Mouse (Mus musculus): Measurements from ENCODE around the gene Bcl11a. TPM values are rescaled to one million over a fixed set of nuclear protein-coding genes. Genes with fewer than 3 reads are reported as not detected.

Bcl11a gene
- polyA plus RNA-seq, 1 experiment from 2014 or later, result 72.7 TPM

GRCm38 (mm10) chr11:24199560-24199959 lies 121.7 kb downstream of the Bcl11a start:
- ATAC-seq (ENCODE audit: insufficient read depth, low FRiP score, low TSS enrichment), result no peak
- Histone ChIP-seq H3K9ac (ENCODE audit: low read length) (no peak overlapping the region), H3K4me1 (ENCODE audit: control insufficient read depth, insufficient read depth, low read length) (peaks cover 10% of the 10 kb centered on the region; the same call in 1 of the 2 replicates)

DNA sequence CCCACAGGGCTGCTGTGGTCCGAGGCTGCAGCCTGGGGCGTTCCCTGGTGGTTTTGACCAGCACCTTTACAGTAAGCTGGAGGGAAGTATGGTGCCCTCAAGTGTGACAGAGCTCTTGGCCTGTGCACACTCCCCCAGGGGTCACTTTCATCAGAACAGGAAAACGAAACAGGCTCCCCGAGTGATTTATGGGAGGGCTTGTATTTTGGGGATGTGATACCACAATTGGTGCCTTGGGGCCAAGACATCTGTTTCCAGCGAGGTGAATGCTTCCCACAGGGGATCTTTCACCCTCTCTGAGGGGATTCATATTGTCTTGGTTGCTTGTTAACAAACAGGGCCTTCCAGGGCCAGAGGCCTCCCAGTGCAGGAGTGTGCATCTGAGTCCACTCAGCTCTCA lies 122.5 kb downstream of the Bcl11a start:
- Histone ChIP-seq H3K9me3 (ENCODE audit: control insufficient read depth, low read length) (no peaks in the 10 kb centered on the region), H3K36me3 (ENCODE audit: control insufficient read depth, insufficient read depth, low read length) (no peaks in the 10 kb centered on the region), H3K27me3 (ENCODE audit: control insufficient read depth, insufficient read depth, low read length) (no peaks in the 10 kb centered on the region), H3K4me2 (ENCODE audit: low read depth) (no peak overlapping the region), H3K27ac (ENCODE audit: low read depth, low read length) (no peak overlapping the region), H3K4me1 (ENCODE audit: control insufficient read depth, insufficient read depth, low read length) (peaks cover 10% of the 10 kb centered on the region; the same call in 1 of the 2 replicates), H3K9ac (ENCODE audit: low read length) (no peak overlapping the region), H3K4me3 (ENCODE audit: low read depth, low read length) (no peak overlapping the region)
- no peak for ATAC-seq (ENCODE audit: insufficient read depth, low FRiP score, low TSS enrichment)
- 47% methylated on average over 5 of the region's 5 CpGs for WGBS
- DNase-seq (ENCODE audit: low spot score), result no peak

More at GRCm38 (mm10) chr11:24199560-24199959, 121.7 kb downstream of the Bcl11a start:
- Histone ChIP-seq H3K4me2 (ENCODE audit: low read depth) (no peak overlapping the region), H3K4me3 (ENCODE audit: low read depth, low read length) (no peak overlapping the region), H3K27ac (ENCODE audit: low read depth, low read length) (no peak overlapping the region), H3K27me3 (ENCODE audit: control insufficient read depth, insufficient read depth, low read length) (no peaks in the 10 kb centered on the region), H3K9me3 (ENCODE audit: control insufficient read depth, low read length) (no peaks in the 10 kb centered on the region), H3K36me3 (ENCODE audit: control insufficient read depth, insufficient read depth, low read length) (no peaks in the 10 kb centered on the region)
- WGBS, result 92% methylated on average over 3 of the region's 3 CpGs
- DNase-seq (ENCODE audit: low spot score), result no peak

DNA sequence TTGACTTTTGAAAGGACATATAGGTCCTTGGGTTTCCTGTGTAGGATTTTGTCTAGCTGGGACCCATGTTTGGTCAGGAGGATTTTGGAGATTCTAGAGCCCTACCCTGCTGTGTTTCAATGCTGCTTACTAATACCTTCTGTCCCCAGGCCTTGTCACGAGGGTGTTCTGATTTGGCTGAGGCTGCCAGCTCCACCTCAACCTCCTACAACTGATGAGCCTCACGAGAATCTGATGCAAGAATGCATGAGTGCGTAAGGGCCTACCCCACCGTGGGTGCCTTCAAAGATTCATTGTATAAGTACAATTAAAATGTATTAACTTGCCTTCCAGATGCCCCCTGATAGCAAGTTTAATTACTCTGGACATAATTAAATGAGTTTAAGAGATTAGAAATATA lies 123.4 kb downstream of the Bcl11a start:
- no peak for ATAC-seq (ENCODE audit: insufficient read depth, low FRiP score, low TSS enrichment)
- DNase-seq (ENCODE audit: low spot score), result no peak
- H3K9me3 ChIP-seq (ENCODE audit: control insufficient read depth, low read length), result no peaks in the 10 kb centered on the region
- H3K9ac ChIP-seq (ENCODE audit: low read length), result no peak overlapping the region
- H3K4me3 ChIP-seq (ENCODE audit: low read depth, low read length), result no peak overlapping the region
- WGBS, result 81% methylated on average over 4 of the region's 4 CpGs
- H3K36me3 ChIP-seq (ENCODE audit: control insufficient read depth, insufficient read depth, low read length), result no peaks in the 10 kb centered on the region
- peaks cover 10% of the 10 kb centered on the region; the same call in 1 of the 2 replicates for H3K4me1 ChIP-seq (ENCODE audit: control insufficient read depth, insufficient read depth, low read length)
- H3K27ac ChIP-seq (ENCODE audit: low read depth, low read length), result no peak overlapping the region
- H3K27me3 ChIP-seq (ENCODE audit: control insufficient read depth, insufficient read depth, low read length), result no peaks in the 10 kb centered on the region
- no peak overlapping the region for H3K4me2 ChIP-seq (ENCODE audit: low read depth)

DNA sequence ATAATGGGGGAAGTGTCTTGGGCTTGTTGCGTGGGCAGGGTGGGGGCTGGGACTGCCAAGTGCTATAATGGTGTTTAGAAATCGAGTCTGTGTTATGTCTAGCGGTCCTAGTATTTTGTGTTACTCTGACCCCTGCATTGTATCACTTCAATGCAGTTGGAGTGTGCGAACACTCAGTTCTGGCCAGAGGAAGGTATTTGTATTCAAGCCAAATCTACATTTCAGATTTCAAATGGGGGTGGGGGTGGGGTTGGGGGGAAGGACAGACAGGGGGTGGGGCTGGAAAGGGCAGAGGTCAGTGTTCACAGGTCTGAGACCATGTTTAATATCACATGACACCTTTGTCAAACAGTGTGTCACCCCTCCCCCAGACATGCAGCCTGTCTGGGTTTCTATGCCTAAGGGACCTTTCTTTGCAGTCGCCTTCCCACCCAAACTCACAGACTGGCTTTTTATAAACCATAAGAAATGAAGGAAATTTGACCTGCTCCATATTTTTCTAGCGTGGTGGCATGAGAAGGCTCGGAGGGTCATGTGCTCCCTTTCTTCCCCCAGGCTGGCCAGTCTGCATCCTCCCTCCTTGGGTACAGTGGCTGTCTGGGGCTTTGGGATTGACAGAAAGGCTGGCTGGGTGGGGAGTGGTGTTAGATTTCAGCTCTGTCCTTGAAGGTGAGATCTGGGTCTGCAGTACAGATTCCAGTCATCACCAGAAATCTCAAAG lies 124.9 kb downstream of the Bcl11a start:
- H3K27me3 ChIP-seq (ENCODE audit: control insufficient read depth, insufficient read depth, low read length), result no peaks in the 10 kb centered on the region
- no peak overlapping the region for H3K4me2 ChIP-seq (ENCODE audit: low read depth)
- H3K36me3 ChIP-seq (ENCODE audit: control insufficient read depth, insufficient read depth, low read length), result no peaks in the 10 kb centered on the region
- DNase-seq (ENCODE audit: low spot score) (peak; percentile 31), ATAC-seq (ENCODE audit: insufficient read depth, low FRiP score, low TSS enrichment) (no peak)
- 32% methylated on average over 7 of the region's 7 CpGs for WGBS
- H3K27ac ChIP-seq (ENCODE audit: low read depth, low read length), result no peak overlapping the region
- H3K4me3 ChIP-seq (ENCODE audit: low read depth, low read length), result no peak overlapping the region
- H3K4me1 ChIP-seq (ENCODE audit: control insufficient read depth, insufficient read depth, low read length), result peaks cover 7% of the 10 kb centered on the region; the same call in 1 of the 2 replicates
- H3K9me3 ChIP-seq (ENCODE audit: control insufficient read depth, low read length), result no peaks in the 10 kb centered on the region
- no peak overlapping the region for H3K9ac ChIP-seq (ENCODE audit: low read length)

DNA sequence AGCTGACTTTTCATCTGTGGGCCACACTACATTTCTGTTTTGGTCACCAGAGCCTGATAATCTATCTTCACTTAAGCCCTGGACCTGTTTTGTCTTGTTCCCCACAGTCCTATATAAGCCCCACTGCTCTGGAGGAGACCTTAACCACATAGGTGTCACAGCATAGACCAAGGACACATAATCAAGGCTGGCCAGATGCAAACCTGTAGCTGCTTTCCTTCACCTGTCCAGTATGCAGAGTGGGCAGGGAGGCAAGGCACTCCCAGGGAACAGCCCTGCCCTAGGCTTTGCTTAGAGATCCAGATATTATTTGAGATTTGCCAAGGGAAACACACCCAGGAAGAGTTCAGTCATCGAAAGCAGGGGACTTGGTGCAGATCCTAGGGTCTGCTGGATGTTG lies 125.6 kb downstream of the Bcl11a start:
- peaks cover 7% of the 10 kb centered on the region; the same call in 1 of the 2 replicates for H3K4me1 ChIP-seq (ENCODE audit: control insufficient read depth, insufficient read depth, low read length)
- no peaks in the 10 kb centered on the region for H3K36me3 ChIP-seq (ENCODE audit: control insufficient read depth, insufficient read depth, low read length)
- ATAC-seq (ENCODE audit: insufficient read depth, low FRiP score, low TSS enrichment), result no peak
- WGBS, result 92% methylated on average over 1 of the region's 1 CpGs
- DNase-seq (ENCODE audit: low spot score), result no peak
- H3K9me3 ChIP-seq (ENCODE audit: control insufficient read depth, low read length), result no peaks in the 10 kb centered on the region
- no peak overlapping the region for H3K4me3 ChIP-seq (ENCODE audit: low read depth, low read length)
- no peak overlapping the region for H3K9ac ChIP-seq (ENCODE audit: low read length)
- H3K27ac ChIP-seq (ENCODE audit: low read depth, low read length), result no peak overlapping the region
- no peak overlapping the region for H3K4me2 ChIP-seq (ENCODE audit: low read depth)
- no peaks in the 10 kb centered on the region for H3K27me3 ChIP-seq (ENCODE audit: control insufficient read depth, insufficient read depth, low read length)

DNA sequence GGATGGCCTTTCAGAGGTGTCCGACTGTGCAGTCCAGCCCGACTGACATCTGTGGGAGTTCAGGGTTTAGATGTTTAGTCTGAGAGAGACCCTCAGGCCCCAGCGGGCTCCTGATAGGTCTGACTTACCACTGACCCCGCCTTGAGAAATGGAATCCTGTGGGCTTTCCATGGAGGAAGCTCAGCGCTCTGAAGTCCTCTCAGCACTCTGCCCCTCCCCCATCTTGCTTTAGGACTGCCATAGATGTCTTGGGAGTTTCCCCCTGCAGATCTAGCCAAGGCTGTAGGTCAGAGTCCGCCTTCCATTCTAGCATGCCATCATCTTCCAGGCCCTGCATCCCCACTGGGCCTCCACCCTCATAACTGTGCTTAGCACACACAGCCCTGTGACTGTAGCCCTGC lies 131.1 kb downstream of the Bcl11a start:
- Histone ChIP-seq H3K9me3 (ENCODE audit: control insufficient read depth, low read length) (no peaks in the 10 kb centered on the region), H3K27me3 (ENCODE audit: control insufficient read depth, insufficient read depth, low read length) (no peaks in the 10 kb centered on the region), H3K36me3 (ENCODE audit: control insufficient read depth, insufficient read depth, low read length) (no peaks in the 10 kb centered on the region), H3K4me3 (ENCODE audit: low read depth, low read length) (no peak overlapping the region), H3K9ac (ENCODE audit: low read length) (no peak overlapping the region), H3K4me1 (ENCODE audit: control insufficient read depth, insufficient read depth, low read length) (0 out of 2 replicates have a peak, but pooled peaks cover 3% of the 10 kb centered on the region), H3K4me2 (ENCODE audit: low read depth) (no peak overlapping the region), H3K27ac (ENCODE audit: low read depth, low read length) (no peak overlapping the region)
- ATAC-seq (ENCODE audit: insufficient read depth, low FRiP score, low TSS enrichment) (no peak), DNase-seq (ENCODE audit: low spot score) (no peak)
- WGBS, result 47% methylated on average over 6 of the region's 6 CpGs

GRCm38 (mm10) chr11:24214509-24215134 lies 136.8 kb downstream of the Bcl11a start:
- no peak for DNase-seq (ENCODE audit: low spot score)
- Histone ChIP-seq H3K4me2 (ENCODE audit: low read depth) (no peak overlapping the region), H3K9me3 (ENCODE audit: control insufficient read depth, low read length) (no peaks in the 10 kb centered on the region), H3K36me3 (ENCODE audit: control insufficient read depth, insufficient read depth, low read length) (no peaks in the 10 kb centered on the region), H3K27me3 (ENCODE audit: control insufficient read depth, insufficient read depth, low read length) (no peaks in the 10 kb centered on the region), H3K9ac (ENCODE audit: low read length) (no peak overlapping the region), H3K27ac (ENCODE audit: low read depth, low read length) (no peak overlapping the region), H3K4me1 (ENCODE audit: control insufficient read depth, insufficient read depth, low read length) (no peaks in the 10 kb centered on the region), H3K4me3 (ENCODE audit: low read depth, low read length) (no peak overlapping the region)
- no peak for ATAC-seq (ENCODE audit: insufficient read depth, low FRiP score, low TSS enrichment)
- 49% methylated on average over 3 of the region's 3 CpGs for WGBS

DNA sequence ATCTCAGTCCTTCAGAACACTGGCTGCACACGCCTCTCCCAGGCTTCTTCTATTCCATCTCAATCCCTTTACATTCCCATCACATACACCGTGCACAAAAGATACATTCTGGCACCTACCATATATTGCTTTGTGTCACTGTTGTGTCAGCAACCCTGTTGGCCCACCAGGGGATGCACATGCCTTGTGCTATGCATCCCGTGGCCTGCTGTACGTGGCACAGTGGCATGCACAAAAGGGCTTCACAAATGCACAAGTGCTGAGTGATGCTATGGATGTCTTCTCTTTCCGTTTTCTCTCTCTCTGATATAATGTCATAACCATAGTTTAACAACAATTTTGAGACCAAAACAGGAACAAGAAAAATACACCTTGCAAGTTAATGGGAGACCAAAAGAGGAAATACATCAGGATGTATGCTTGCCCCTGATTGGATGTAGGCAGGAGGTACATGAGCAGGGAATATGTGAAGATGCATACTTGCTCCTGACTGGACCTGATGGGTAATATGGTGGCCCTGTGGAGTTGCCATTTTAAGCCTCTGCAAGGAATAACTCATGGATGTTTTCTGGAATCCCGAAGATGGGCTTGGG lies 140.0 kb downstream of the Bcl11a start:
- 89% methylated on average over 6 of the region's 6 CpGs for WGBS
- Histone ChIP-seq H3K4me1 (ENCODE audit: control insufficient read depth, insufficient read depth, low read length) (no peaks in the 10 kb centered on the region), H3K4me3 (ENCODE audit: low read depth, low read length) (no peak overlapping the region), H3K27me3 (ENCODE audit: control insufficient read depth, insufficient read depth, low read length) (no peaks in the 10 kb centered on the region), H3K9ac (ENCODE audit: low read length) (no peak overlapping the region), H3K9me3 (ENCODE audit: control insufficient read depth, low read length) (no peaks in the 10 kb centered on the region), H3K27ac (ENCODE audit: low read depth, low read length) (no peak overlapping the region), H3K4me2 (ENCODE audit: low read depth) (no peak overlapping the region), H3K36me3 (ENCODE audit: control insufficient read depth, insufficient read depth, low read length) (no peaks in the 10 kb centered on the region)
- DNase-seq (ENCODE audit: low spot score) (no peak), ATAC-seq (ENCODE audit: insufficient read depth, low FRiP score, low TSS enrichment) (no peak)
